Comparison of ENCODE assay signal across 36 mouse cellular contexts in the genomic region with DNA sequence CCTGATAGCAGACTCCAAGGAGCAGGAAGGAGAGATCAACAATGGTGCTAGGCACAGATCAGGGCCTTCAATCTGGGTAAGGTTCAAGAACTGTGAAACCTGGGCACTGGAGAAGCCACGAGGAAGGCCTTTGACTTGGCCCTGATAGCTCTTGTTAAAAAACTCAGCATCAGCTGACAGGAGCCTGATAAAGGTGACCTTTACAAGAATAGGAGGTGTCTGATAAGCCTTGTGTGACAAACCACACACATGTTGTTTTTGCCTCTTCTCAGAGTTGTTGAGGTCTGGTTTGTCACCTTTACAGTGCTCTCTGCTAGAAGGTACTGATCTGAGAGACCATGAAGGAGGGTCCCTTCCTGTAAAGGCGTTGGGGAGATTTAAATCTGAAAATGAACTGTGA. TPM values are rescaled to one million over a fixed set of nuclear protein-coding genes. Genes with fewer than 3 reads are reported as not detected.
DNase-seq lines count a peak whose midpoint lies in the region; ATAC-seq and TF ChIP-seq lines count a peak whose summit lies in the region.
"Had no signal": no experiment of that assay in that cellular context is flagged by ENCODE, and none has a peak within 500 bp of the region (broad histone marks: within the 10 kb centered on the region; RNA-seq: fewer than 3 reads in every experiment).

No protein-coding gene starts in this region.

- H3K27ac ChIP-seq in MEL (ENCODE audit: control insufficient read depth, low read depth, low read length), result no peak overlapping the region
- H3K27ac ChIP-seq: embryonic facial prominence, embryonic 10.5 days; embryonic facial prominence, embryonic 13.5 days; forebrain, embryonic 12.5 days; forebrain, embryonic 15.5 days; heart, embryonic 15.5 days; hindbrain, embryonic 10.5 days; hindbrain, embryonic 13.5 days had no signal

- no peak for DNase-seq in MEL (ENCODE audit: low read depth, low spot score)
- DNase-seq in induced T-regulatory cell, adult 2 months (ENCODE audit: low read depth), result peak; percentile 76
- DNase-seq in natural killer cell, adult 2 months (ENCODE audit: low spot score in 2 of 2), result peak; percentile 62 to 81
- DNase-seq in layer of hippocampus, postnatal 10 days (ENCODE audit: low spot score in 2 of 2), result no peak
- DNase-seq in thymus, postnatal 10 days (ENCODE audit: low spot score in 2 of 2), result no peak
- no peak for DNase-seq in heart, adult 8-10 months (ENCODE audit: low spot score)
- DNase-seq: adrenal gland, adult 8-10 months; adrenal gland, postnatal 25 days; cerebellum, adult 11-12 months; cerebellum, adult 8-10 months; cerebellum, postnatal 10 days; cerebellum, postnatal 36 days; embryo, embryonic 11 days; gastrocnemius, postnatal 10 days; gastrocnemius, postnatal 36 days; heart, postnatal 10 days; heart, postnatal 36 days; kidney, adult 11 months had no signal

- H3K4me3 ChIP-seq in MEL (ENCODE audit: control insufficient read depth in 1 of 2, insufficient read depth in 1 of 2, low read depth in 2 of 2, low read length in 2 of 2), result no peak overlapping the region
- H3K4me3 ChIP-seq: embryonic facial prominence, embryonic 10.5 days; embryonic facial prominence, embryonic 13.5 days; erythroblast, embryonic 14.5 days; forebrain, embryonic 12.5 days; forebrain, embryonic 15.5 days; heart, embryonic 12.5 days; heart, embryonic 15.5 days; hindbrain, embryonic 10.5 days; hindbrain, embryonic 13.5 days had no signal

- peak in 1 of 2 experiments; percentile 40; a peak in 1 of 4 replicates for TF ChIP-seq EP300 in MEL (IDR thresholded peaks at IDR 0.05; ENCODE audit: low read depth in 1 of 2, low read length in 2 of 2)

- no peaks in the 10 kb centered on the region for H3K79me2 ChIP-seq in MEL (ENCODE audit: control insufficient read depth, insufficient read depth, low read length, poor library complexity)

- peak; percentile 49 for ATAC-seq in CD4-positive, CD25-positive, alpha-beta regulatory T cell, adult 4 months
- ATAC-seq: forebrain, embryonic 15.5 days; hindbrain, embryonic 16.5 days; inflammation-experienced regulatory T-cells, adult 6 months; Patski had no signal

- no peak for TF ChIP-seq CTCF in MEL (IDR thresholded peaks at IDR 0.05 in 2 of 3, conservative IDR thresholded peaks at IDR 0.05 in 1 of 3; ENCODE audit: control insufficient read depth in 1 of 3, insufficient read depth in 1 of 3, low read depth in 2 of 3, low read length in 3 of 3, poor library complexity in 1 of 3, severe bottlenecking in 1 of 3)

- peaks cover 0 to 39% of the 10 kb centered on the region in 2 experiments; a peak in 2 of 4 replicates for H3K36me3 ChIP-seq in MEL (ENCODE audit: control insufficient read depth in 1 of 2, insufficient read depth in 2 of 2, low read length in 2 of 2)
- H3K36me3 ChIP-seq: embryonic facial prominence, embryonic 10.5 days; embryonic facial prominence, embryonic 13.5 days; forebrain, embryonic 12.5 days; forebrain, embryonic 15.5 days; heart, embryonic 12.5 days; heart, embryonic 15.5 days; hindbrain, embryonic 10.5 days; hindbrain, embryonic 13.5 days had no signal

- no peak overlapping the region for H3K9ac ChIP-seq in MEL (ENCODE audit: control insufficient read depth, low read depth, low read length, poor library complexity, severe bottlenecking)
- H3K9ac ChIP-seq: embryonic facial prominence, embryonic 13.5 days; forebrain, embryonic 12.5 days; forebrain, embryonic 15.5 days; heart, embryonic 12.5 days; heart, embryonic 15.5 days; hindbrain, embryonic 13.5 days had no signal

- peaks cover 12 to 54% of the 10 kb centered on the region in 2 experiments for H3K4me1 ChIP-seq in MEL (ENCODE audit: control insufficient read depth in 1 of 2, insufficient read depth in 2 of 2, low read length in 2 of 2)

- TF ChIP-seq RAD21 in MEL (IDR thresholded peaks at IDR 0.05; ENCODE audit: low read depth, low read length), result no peak

- TF ChIP-seq POLR2A in MEL (IDR thresholded peaks at IDR 0.05; ENCODE audit: control insufficient read depth in 1 of 2, insufficient read depth in 1 of 2, low read depth in 1 of 2, low read length in 2 of 2, poor library complexity in 1 of 2), result no peak

- H3K27me3 ChIP-seq in MEL (ENCODE audit: control insufficient read depth in 1 of 2, insufficient read depth in 2 of 2, low read length in 2 of 2), result no peaks in the 10 kb centered on the region
- H3K27me3 ChIP-seq: embryonic facial prominence, embryonic 13.5 days; forebrain, embryonic 12.5 days; forebrain, embryonic 15.5 days; heart, embryonic 12.5 days; heart, embryonic 15.5 days; hindbrain, embryonic 13.5 days; Patski had no signal

- H3K9me3 ChIP-seq in MEL (replicated peaks; ENCODE audit: insufficient read depth, low read length), result no peaks in the 10 kb centered on the region
- H3K9me3 ChIP-seq: embryonic facial prominence, embryonic 10.5 days; embryonic facial prominence, embryonic 13.5 days; forebrain, embryonic 15.5 days; heart, embryonic 12.5 days; heart, embryonic 15.5 days; hindbrain, embryonic 10.5 days had no signal

TF ChIP-seq in MEL, 35 proteins besides CTCF, POLR2A, EP300 and RAD21:
- TF ChIP-seq SMC3 (IDR thresholded peaks at IDR 0.05; ENCODE audit: low read depth, low read length), result no peak
- no peak for TF ChIP-seq USF2 (IDR thresholded peaks at IDR 0.05; ENCODE audit: borderline replicate concordance in 1 of 2, insufficient read depth in 1 of 2, low read depth in 1 of 2, low read length in 2 of 2)
- 0 out of 2 replicates have a peak, but pooled peaks have one; percentile 13 for TF ChIP-seq ZNF384 (IDR thresholded peaks at IDR 0.05; ENCODE audit: low read depth, low read length)
- TF ChIP-seq ZKSCAN1 (IDR thresholded peaks at IDR 0.05; ENCODE audit: low read depth, low read length), result no peak
- TF ChIP-seq ETS1 (IDR thresholded peaks at IDR 0.05; ENCODE audit: low read depth, low read length), result peak; percentile 80
- peak; percentile 69 for TF ChIP-seq GATA1 (IDR thresholded peaks at IDR 0.05; ENCODE audit: low read depth, low read length)
- TF ChIP-seq MAFK (IDR thresholded peaks at IDR 0.05; ENCODE audit: borderline replicate concordance, low read depth, low read length), result no peak
- no peak for TF ChIP-seq MYC (IDR thresholded peaks at IDR 0.05; ENCODE audit: low read depth, low read length)
- no peak for TF ChIP-seq CHD2 (IDR thresholded peaks at IDR 0.05; ENCODE audit: low read length)
- peak; percentile 47 for TF ChIP-seq SIN3A (IDR thresholded peaks at IDR 0.05; ENCODE audit: low read length)
- peak; percentile 54; the same call in 1 of the 2 replicates for TF ChIP-seq BHLHE40 (IDR thresholded peaks at IDR 0.05; ENCODE audit: borderline replicate concordance, low read depth, low read length)
- TF ChIP-seq MXI1 (IDR thresholded peaks at IDR 0.05; ENCODE audit: low read depth, low read length), result 0 out of 2 replicates have a peak, but pooled peaks have one; percentile 24
- peak; percentile 40; the same call in 1 of the 2 replicates for TF ChIP-seq USF1 (IDR thresholded peaks at IDR 0.05; ENCODE audit: low read depth, low read length)
TF ChIP-seq in MEL: peak in this region for 7.

RNA-seq across cellular contexts. Expression of a gene that starts 17.0 kb away (rescaled TPM):
- 10 to 100 TPM; 32.0 to 32.3 TPM for polyA plus RNA-seq in CD4-positive, CD25-positive, alpha-beta regulatory T cell, adult 4 months (2017; shearing (Covaris generic))
- total RNA-seq in MEL (2012; rRNA removed), result 27.5 and 29.3 TPM in 2 replicates
- polyA plus RNA-seq in MEL (2012; ENCODE audit: insufficient read depth in 1 of 2, insufficient read length in 2 of 2, low read depth in 1 of 2, low replicate concordance in 2 of 2, missing spikeins in 1 of 2), result 100 to 1,000 TPM; 114 to 166 TPM
- total RNA-seq in layer of hippocampus, postnatal 10 days (2021), result 10 to 100 TPM; 37.2 to 38.9 TPM
- 10 to 100 TPM; 31.9 to 37.5 (median 33.3) TPM for total RNA-seq in heart, adult 8-10 months (2022)

RNA-seq across cellular contexts. Expression of a gene that starts 35.8 kb away (rescaled TPM):
- polyA plus RNA-seq in CD4-positive, CD25-positive, alpha-beta regulatory T cell, adult 4 months (2017; shearing (Covaris generic)), result not detected
- total RNA-seq in MEL (2012; rRNA removed), result 4.8 and 5.4 TPM in 2 replicates
- 10 to 100 TPM in 1 of 2 experiments, not detected in 1; 53.0 TPM for polyA plus RNA-seq in MEL (2012; ENCODE audit: insufficient read depth in 1 of 2, insufficient read length in 2 of 2, low read depth in 1 of 2, low replicate concordance in 2 of 2, missing spikeins in 1 of 2)
- total RNA-seq in layer of hippocampus, postnatal 10 days (2021), result not detected
- total RNA-seq in heart, adult 8-10 months (2022), result not detected
- total RNA-seq: adrenal gland, adult 8-10 months; adrenal gland, postnatal 25 days; ES-E14; gastrocnemius, adult 18-20 months; gastrocnemius, postnatal 10 days; gastrocnemius, postnatal 36 days; granulocyte monocyte progenitor cell, adult 5-6 weeks; heart, postnatal 10 days; heart, postnatal 36 days had no signal
- polyA plus RNA-seq: brain, embryonic 14.5 days; cortical plate, adult 2 months; embryonic facial prominence, embryonic 13.5 days; erythroblast, embryonic 14.5 days; forebrain, embryonic 15.5 days; heart, embryonic 12.5 days; heart, embryonic 15.5 days; hindbrain, embryonic 10.5 days; hindbrain, embryonic 13.5 days; hindbrain, embryonic 16.5 days; inflammation-experienced regulatory T-cells, adult 6 months had no signal

Comparison
In these comparisons a context has a peak if more than half of its experiments do, and no peak if none do; other contexts are left out.
1. DNase-seq: peak in induced T-regulatory cell, adult 2 months (single experiment) and natural killer cell, adult 2 months (2 of 2); none in MEL (single experiment), layer of hippocampus, postnatal 10 days (0 of 2), thymus, postnatal 10 days (0 of 2) and heart, adult 8-10 months (single experiment).